Mouse (Mus musculus) heart, embryonic 14.5 days (tissue): ENCODE measurements around the gene Tmprss9. TPM values are rescaled to one million over a fixed set of nuclear protein-coding genes. Genes with fewer than 3 reads are reported as not detected.
A peak's percentile ranks its signal among the peaks of the same experiment; 100 is the strongest.
"Not testable (repeated sequence)": the region's sequence is repeated elsewhere in the genome, so short reads cannot be mapped to it uniquely, and the experiment has no call there.

ENCODE experiments used
- ATAC-seq: fragments of 200-750 bp; cut with Nextera tagmentation; 2 replicates; pipeline ENCODE4 v1.8.0; 2017; ENCODE audit warnings: low read depth, moderate TSS enrichment; ENCODE audit not compliant: insufficient number of reproducible peaks, insufficient read depth, low FRiP score
- H3K27ac ChIP-seq, 2 experiments: fragments of 200-500 bp in 1 of 2; fragments of 300-500 bp in 1 of 2; sonication (generic) in 1 of 2; replicated peaks in 1 of 2; 2 replicates each; pipeline ENCODE4 v1.5.1; 2012 to 2014; ENCODE audit warnings: low read depth in 2 of 2, low read length in 2 of 2, control low read depth in 1 of 2, mild to moderate bottlenecking in 1 of 2, mixed read lengths in 1 of 2; ENCODE audit not compliant: control insufficient read depth in 1 of 2, insufficient read depth in 1 of 2
- H3K27me3 ChIP-seq: fragments of 300-500 bp; sonication (generic); 2 replicates; pipeline ENCODE4 v1.6.1; 2014; ENCODE audit warnings: mild to moderate bottlenecking, low read length, control low read depth; ENCODE audit not compliant: control insufficient read depth, insufficient read depth
- H3K36me3 ChIP-seq: fragments of 300-500 bp; sonication (generic); 2 replicates; pipeline ENCODE4 v1.6.1; 2014; ENCODE audit warnings: mild to moderate bottlenecking, control low read depth, low read length, mixed read lengths; ENCODE audit not compliant: control insufficient read depth, insufficient read depth
- H3K4me1 ChIP-seq, 2 experiments: fragments of 200-500 bp in 1 of 2; fragments of 300-500 bp in 1 of 2; sonication (generic) in 1 of 2; 2 replicates each; pipeline ENCODE4 v1.6.1; 2012 to 2014; ENCODE audit warnings: low read length in 2 of 2, control low read depth in 1 of 2, mixed read lengths in 1 of 2; ENCODE audit not compliant: control insufficient read depth in 2 of 2, insufficient read depth in 2 of 2
- H3K4me2 ChIP-seq: fragments of 300-500 bp; sonication (generic); 2 replicates; pipeline ENCODE4 v1.6.1; 2014; ENCODE audit warnings: mild to moderate bottlenecking, low read length
- H3K4me3 ChIP-seq, 2 experiments: fragments of 200-500 bp in 1 of 2; fragments of 300-500 bp in 1 of 2; sonication (generic) in 1 of 2; 2 replicates each; pipeline ENCODE4 v1.5.1; 2012 to 2014; ENCODE audit warnings: low read length in 2 of 2, mild to moderate bottlenecking in 2 of 2, control low read depth in 1 of 2, low read depth in 1 of 2, moderate library complexity in 1 of 2; ENCODE audit not compliant: control insufficient read depth in 1 of 2, insufficient read depth in 1 of 2
- H3K9ac ChIP-seq: fragments of 300-500 bp; sonication (generic); 2 replicates; pipeline ENCODE4 v1.6.1; 2014; ENCODE audit warnings: mild to moderate bottlenecking, low read length
- H3K9me3 ChIP-seq: fragments of 300-500 bp; sonication (generic); 2 replicates; pipeline ENCODE4 v1.6.1; 2016; ENCODE audit warnings: low read length, control low read depth; ENCODE audit not compliant: control insufficient read depth
- WGBS: fragments of 180-500 bp; shearing (Covaris S2); extraction: QIAGEN DNeasy Blood & Tissue Kit; methylation state at CpG from one replicate; pipeline ENCODE4 v1.1.7; 2014; 5-methylcytosine and 5-hydroxymethylcytosine counted together
- polyA plus RNA-seq: library from polyadenylated mRNA; unstranded; fragments of >200 nt; fragmentation: Nextera tagmentation; extraction: Ambion mirVana; gene quantifications from 2 replicates; pipeline ENCODE4 v1.2.1, GENCODE M21; 2014

Tmprss9 gene
- polyA plus RNA-seq, 1 experiment from 2014 or later = 0.05 TPM

GRCm38 (mm10) chr10:80827063-80827869 lies 44.4 kb upstream of the Tmprss9 start:
- no peak for ATAC-seq
- peak overlapping the region; percentile 65 to 92 for H3K4me3 ChIP-seq
- 6% methylated on average over 29 of the region's 29 CpGs for WGBS

GRCm38 (mm10) chr10:80827870-80828420 lies 43.7 kb upstream of the Tmprss9 start:
- peak overlapping the region; percentile 99 for H3K4me2 ChIP-seq
- peaks cover 4 to 26% of the 10 kb centered on the region in 2 experiments; a peak in 3 of 4 replicates for H3K4me1 ChIP-seq
- peaks cover 30% of the 10 kb centered on the region for H3K36me3 ChIP-seq
- 70% methylated on average over 10 of the region's 10 CpGs for WGBS
- no peak overlapping the region for H3K27ac ChIP-seq
- peak overlapping the region; percentile 89 for H3K9ac ChIP-seq
- no peak for ATAC-seq
- H3K4me3 ChIP-seq = peak overlapping the region; percentile 65 to 92
- H3K27me3 ChIP-seq = no peaks in the 10 kb centered on the region
- H3K9me3 ChIP-seq = no peaks in the 10 kb centered on the region

More at GRCm38 (mm10) chr10:80827063-80827869, 44.4 kb upstream of the Tmprss9 start:
- peaks cover 4 to 26% of the 10 kb centered on the region in 2 experiments; a peak in 3 of 4 replicates for H3K4me1 ChIP-seq
- no peaks in the 10 kb centered on the region for H3K27me3 ChIP-seq
- H3K27ac ChIP-seq = peak overlapping the region; percentile 24 to 89; a peak in 2 of 4 replicates
- H3K9ac ChIP-seq = peak overlapping the region; percentile 89
- H3K9me3 ChIP-seq = no peaks in the 10 kb centered on the region
- peaks cover 30% of the 10 kb centered on the region for H3K36me3 ChIP-seq
- H3K4me2 ChIP-seq = peak overlapping the region; percentile 99

DNA sequence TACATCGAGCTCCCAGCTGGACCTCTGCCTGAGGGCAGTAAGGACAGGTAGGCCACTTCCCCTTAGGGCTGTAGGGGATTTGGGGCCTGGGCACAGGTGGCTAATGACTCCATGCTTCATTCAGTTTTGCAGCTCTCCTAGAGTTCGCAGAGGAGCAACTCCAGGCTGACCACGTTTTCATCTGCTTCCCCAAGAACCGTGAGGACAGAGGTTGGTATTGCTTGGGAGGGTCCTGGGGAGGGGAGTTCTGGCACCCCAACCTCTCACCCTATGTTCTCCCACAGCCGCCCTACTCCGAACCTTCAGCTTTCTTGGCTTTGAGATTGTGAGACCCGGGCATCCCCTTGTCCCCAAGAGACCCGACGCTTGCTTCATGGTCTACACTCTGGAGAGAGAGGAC lies 43.1 kb upstream of the Tmprss9 start:
- Histone ChIP-seq H3K4me2 (peak overlapping the region; percentile 99), H3K36me3 (peaks cover 30% of the 10 kb centered on the region), H3K4me1 (peaks cover 4 to 26% of the 10 kb centered on the region in 2 experiments; a peak in 3 of 4 replicates)
- not testable (repeated sequence) for H3K9ac ChIP-seq, ATAC-seq, H3K27me3 ChIP-seq, H3K27ac ChIP-seq, H3K9me3 ChIP-seq, H3K4me3 ChIP-seq
- 83% methylated on average over 7 of the region's 9 CpGs for WGBS

GRCm38 (mm10) chr10:80829359-80830278 lies 42.0 kb upstream of the Tmprss9 start:
- peaks cover 15% of the 10 kb centered on the region for H3K27me3 ChIP-seq
- H3K9ac ChIP-seq = no peak overlapping the region
- 0 out of 2 replicates have a peak, but pooled peaks cover 3% of the 10 kb centered on the region for H3K9me3 ChIP-seq
- no peak for ATAC-seq
- H3K4me2 ChIP-seq = no peak overlapping the region
- 35% methylated on average over 1 of the region's 1 CpGs for WGBS
- H3K27ac ChIP-seq = no peak overlapping the region
- peaks cover 30% of the 10 kb centered on the region for H3K36me3 ChIP-seq
- H3K4me3 ChIP-seq = no peak overlapping the region
- peaks cover 4 to 26% of the 10 kb centered on the region in 2 experiments; a peak in 3 of 4 replicates for H3K4me1 ChIP-seq

GRCm38 (mm10) chr10:80831136-80831535 lies 40.5 kb upstream of the Tmprss9 start:
- peaks cover 7 to 29% of the 10 kb centered on the region in 2 experiments; a peak in 3 of 4 replicates for H3K4me1 ChIP-seq
- 9% methylated on average over 9 of the region's 9 CpGs for WGBS
- no peak for ATAC-seq
- no peak overlapping the region for H3K4me2 ChIP-seq
- H3K27ac ChIP-seq = no peak overlapping the region
- H3K4me3 ChIP-seq = no peak overlapping the region
- peaks cover 30% of the 10 kb centered on the region for H3K36me3 ChIP-seq
- peaks cover 30% of the 10 kb centered on the region for H3K27me3 ChIP-seq
- no peak overlapping the region for H3K9ac ChIP-seq
- H3K9me3 ChIP-seq = 0 out of 2 replicates have a peak, but pooled peaks cover 6% of the 10 kb centered on the region

DNA sequence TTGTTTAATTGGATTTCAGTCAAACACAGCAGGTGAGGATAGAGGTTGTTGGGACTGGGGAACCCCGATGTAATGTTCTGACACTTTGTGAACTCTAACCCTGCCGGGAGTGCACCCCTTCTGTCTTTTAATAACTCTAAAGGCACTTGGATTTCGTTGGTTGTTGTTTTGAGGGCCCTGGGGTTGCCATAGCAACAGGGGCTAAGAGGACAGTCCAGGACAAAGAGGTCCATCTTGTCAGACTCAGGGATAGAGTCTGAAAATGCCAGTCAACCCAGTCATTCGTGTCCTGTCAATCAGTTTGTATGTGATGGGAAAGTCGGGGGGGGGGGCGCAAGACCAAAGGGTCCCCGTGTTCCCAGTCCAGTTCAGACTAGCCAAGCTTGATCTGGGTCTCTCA lies 38.8 kb upstream of the Tmprss9 start:
- WGBS = 62% methylated on average over 7 of the region's 7 CpGs
- H3K27me3 ChIP-seq = peaks cover 41% of the 10 kb centered on the region

DNA sequence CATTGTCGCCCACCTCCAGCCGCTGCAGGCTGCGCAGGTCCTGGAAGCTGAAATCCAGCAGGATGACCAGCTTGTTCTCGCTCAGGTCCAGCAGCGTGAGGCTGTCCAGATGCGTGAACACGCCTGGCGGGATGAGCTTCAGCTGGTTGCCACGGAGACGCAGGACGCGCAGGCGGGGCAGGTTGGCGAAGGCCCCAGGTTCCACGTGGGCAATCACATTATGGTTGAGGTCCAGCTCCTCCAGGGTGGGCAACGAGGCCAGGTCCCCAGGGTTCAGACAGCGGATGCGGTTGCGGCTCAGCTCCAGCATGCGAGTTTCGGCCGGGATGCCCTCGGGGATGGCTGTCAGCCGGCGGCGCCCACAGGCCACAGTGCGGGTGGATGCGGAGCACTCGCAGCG lies 36.0 kb upstream of the Tmprss9 start:
- no peak overlapping the region for H3K27ac ChIP-seq
- H3K4me2 ChIP-seq = no peak overlapping the region
- peaks cover 23 to 33% of the 10 kb centered on the region in 2 experiments for H3K4me1 ChIP-seq
- peak overlapping the region; percentile 17; the same call in 1 of the 2 replicates for H3K9ac ChIP-seq
- H3K36me3 ChIP-seq = peaks cover 2% of the 10 kb centered on the region
- ATAC-seq = no peak
- no peak overlapping the region for H3K4me3 ChIP-seq
- H3K27me3 ChIP-seq = peaks cover 41% of the 10 kb centered on the region
- 61% methylated on average over 30 of the region's 30 CpGs for WGBS
- H3K9me3 ChIP-seq = 0 out of 2 replicates have a peak, but pooled peaks cover 6% of the 10 kb centered on the region

More for the DNA sequence above, 38.8 kb upstream of the Tmprss9 start:
- H3K27ac ChIP-seq = no peak overlapping the region
- H3K4me3 ChIP-seq = no peak overlapping the region
- ATAC-seq = no peak
- H3K4me2 ChIP-seq = no peak overlapping the region
- H3K36me3 ChIP-seq = peaks cover 26% of the 10 kb centered on the region
- H3K4me1 ChIP-seq = peaks cover 20 to 41% of the 10 kb centered on the region in 2 experiments
- H3K9me3 ChIP-seq = 0 out of 2 replicates have a peak, but pooled peaks cover 6% of the 10 kb centered on the region
- no peak overlapping the region for H3K9ac ChIP-seq
